Mouse (Mus musculus): ENCODE results near the gene Kif5a. TPM values are rescaled to one million over a fixed set of nuclear protein-coding genes. Genes with fewer than 3 reads are reported as not detected.
A peak's percentile ranks its signal among the peaks of the same experiment; 100 is the strongest.

Gene Kif5a
- polyA plus RNA-seq, 1 experiment from 2014 or later, result 0.76 TPM

DNA sequence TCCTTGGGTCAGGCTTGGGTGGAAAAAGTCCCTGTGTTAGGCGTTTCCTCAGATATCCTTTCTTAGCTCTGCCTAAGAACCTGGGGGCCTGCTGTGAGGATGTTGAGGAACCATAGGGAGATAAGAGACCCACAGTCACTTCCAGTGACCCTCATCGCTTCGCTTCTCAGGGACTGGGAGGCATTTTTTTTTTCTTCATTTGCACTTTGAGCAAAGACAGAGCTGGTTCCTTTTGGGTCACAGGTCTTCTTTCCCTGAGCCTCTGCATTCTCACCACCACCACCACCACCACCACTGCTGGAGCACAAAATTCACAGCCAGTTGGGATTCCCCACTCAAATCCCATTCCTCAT is 82.5 kb downstream of the Kif5a start:
- no peak for ATAC-seq (ENCODE audit: low FRiP score, low TSS enrichment)
- H3K36me3 ChIP-seq (ENCODE audit: insufficient read depth, low read length), result 0 out of 2 replicates have a peak, but pooled peaks cover 2% of the 10 kb centered on the region
- H3K27me3 ChIP-seq (ENCODE audit: insufficient read depth, low read length), result peaks cover 49% of the 10 kb centered on the region
- no peak overlapping the region for H3K27ac ChIP-seq (ENCODE audit: low read length)
- WGBS, result 47% methylated on average over 3 of the region's 3 CpGs
- no peak overlapping the region; the same call in 1 of the 2 replicates for H3K4me2 ChIP-seq (replicated peaks; ENCODE audit: low read depth, low read length)
- no peak overlapping the region for H3K4me3 ChIP-seq (ENCODE audit: low read length)
- peaks cover 37% of the 10 kb centered on the region for H3K4me1 ChIP-seq (ENCODE audit: insufficient read depth, low read length)
- no peak overlapping the region for H3K9ac ChIP-seq (replicated peaks; ENCODE audit: low read length)
- no peaks in the 10 kb centered on the region for H3K9me3 ChIP-seq (ENCODE audit: low read length)

- no peak for ATAC-seq (ENCODE audit: low FRiP score, low TSS enrichment)
- 0 out of 2 replicates have a peak, but pooled peaks cover 2% of the 10 kb centered on the region for H3K36me3 ChIP-seq (ENCODE audit: insufficient read depth, low read length)
These were observed 83.1 kb downstream of the Kif5a start, which contains the start of gene Slc26a10 for GRCm38 (mm10) chr10:127179871-127180694. Gene Slc26a10 (minus strand): TSS chr10:127180645.

GRCm38 (mm10) chr10:127178286-127179027 is 84.7 kb downstream of the Kif5a start:
- Histone ChIP-seq H3K27ac (ENCODE audit: low read length) (no peak overlapping the region), H3K4me3 (ENCODE audit: low read length) (peak overlapping the region; percentile 39), H3K36me3 (ENCODE audit: insufficient read depth, low read length) (0 out of 2 replicates have a peak, but pooled peaks cover 2% of the 10 kb centered on the region), H3K4me1 (ENCODE audit: insufficient read depth, low read length) (peaks cover 37% of the 10 kb centered on the region), H3K4me2 (replicated peaks; ENCODE audit: low read depth, low read length) (peak overlapping the region; percentile 60), H3K9me3 (ENCODE audit: low read length) (no peaks in the 10 kb centered on the region), H3K27me3 (ENCODE audit: insufficient read depth, low read length) (peaks cover 49% of the 10 kb centered on the region), H3K9ac (replicated peaks; ENCODE audit: low read length) (no peak overlapping the region)
- 3% methylated on average over 41 of the region's 41 CpGs for WGBS
- 0 out of 2 replicates have a peak, but pooled peaks have one; percentile 3 for ATAC-seq (ENCODE audit: low FRiP score, low TSS enrichment)

More at GRCm38 (mm10) chr10:127179871-127180694, 83.1 kb downstream of the Kif5a start, which contains the start of gene Slc26a10:
- WGBS, result 1% methylated on average over 34 of the region's 34 CpGs
- Histone ChIP-seq H3K9ac (replicated peaks; ENCODE audit: low read length) (peak within 1 kb of the TSS; percentile 34; the same call in 1 of the 2 replicates), H3K9me3 (ENCODE audit: low read length) (no peaks in the 10 kb centered on the region), H3K4me3 (ENCODE audit: low read length) (peak within 1 kb of the TSS; percentile 33), H3K27me3 (ENCODE audit: insufficient read depth, low read length) (peaks cover 49% of the 10 kb centered on the region), H3K27ac (ENCODE audit: low read length) (no peak within 1 kb of the TSS), H3K4me2 (replicated peaks; ENCODE audit: low read depth, low read length) (peak within 1 kb of the TSS; percentile 52), H3K4me1 (ENCODE audit: insufficient read depth, low read length) (peaks cover 37% of the 10 kb centered on the region)

GRCm38 (mm10) chr10:127177719-127178118 is 85.4 kb downstream of the Kif5a start:
- H3K4me1 ChIP-seq (ENCODE audit: insufficient read depth, low read length), result peaks cover 37% of the 10 kb centered on the region
- peak overlapping the region; percentile 39 for H3K4me3 ChIP-seq (ENCODE audit: low read length)
- H3K27me3 ChIP-seq (ENCODE audit: insufficient read depth, low read length), result peaks cover 46% of the 10 kb centered on the region
- H3K4me2 ChIP-seq (replicated peaks; ENCODE audit: low read depth, low read length), result peak overlapping the region; percentile 60
- peak; percentile 60 for ATAC-seq (ENCODE audit: low FRiP score, low TSS enrichment)
- H3K27ac ChIP-seq (ENCODE audit: low read length), result no peak overlapping the region
- no peaks in the 10 kb centered on the region for H3K9me3 ChIP-seq (ENCODE audit: low read length)
- H3K36me3 ChIP-seq (ENCODE audit: insufficient read depth, low read length), result no peaks in the 10 kb centered on the region
- WGBS, result 2% methylated on average over 23 of the region's 23 CpGs
- H3K9ac ChIP-seq (replicated peaks; ENCODE audit: low read length), result no peak overlapping the region

DNA sequence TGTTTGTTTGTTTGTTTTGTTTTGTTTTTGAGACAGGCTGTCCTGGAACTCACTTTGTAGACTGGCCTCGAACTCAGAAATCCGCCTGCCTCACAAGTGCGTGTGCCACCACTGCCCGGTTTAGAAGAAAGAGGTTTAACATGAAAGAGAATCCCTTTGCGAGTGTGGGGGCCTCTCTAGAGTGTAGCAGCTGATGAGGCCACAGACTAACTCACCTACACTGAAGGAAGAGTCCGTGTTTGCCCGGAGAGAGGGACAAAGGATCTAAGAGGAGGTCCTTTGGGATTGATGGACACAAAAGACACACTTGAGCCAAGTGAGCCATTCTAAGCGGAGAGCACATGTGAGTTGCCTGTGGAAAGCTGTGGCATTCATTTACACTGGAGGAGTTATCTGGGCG is 85.9 kb downstream of the Kif5a start:
- H3K4me1 ChIP-seq (ENCODE audit: insufficient read depth, low read length), result peaks cover 37% of the 10 kb centered on the region
- H3K9me3 ChIP-seq (ENCODE audit: low read length), result no peaks in the 10 kb centered on the region
- peaks cover 46% of the 10 kb centered on the region for H3K27me3 ChIP-seq (ENCODE audit: insufficient read depth, low read length)
- no peak overlapping the region for H3K27ac ChIP-seq (ENCODE audit: low read length)
- peak overlapping the region; percentile 39; the same call in 1 of the 2 replicates for H3K4me3 ChIP-seq (ENCODE audit: low read length)
- ATAC-seq (ENCODE audit: low FRiP score, low TSS enrichment), result no peak
- WGBS, result 24% methylated on average over 9 of the region's 9 CpGs
- no peaks in the 10 kb centered on the region for H3K36me3 ChIP-seq (ENCODE audit: insufficient read depth, low read length)
- H3K4me2 ChIP-seq (replicated peaks; ENCODE audit: low read depth, low read length), result peak overlapping the region; percentile 60
- no peak overlapping the region for H3K9ac ChIP-seq (replicated peaks; ENCODE audit: low read length)

GRCm38 (mm10) chr10:127176756-127177155 is 86.4 kb downstream of the Kif5a start:
- Histone ChIP-seq H3K27me3 (ENCODE audit: insufficient read depth, low read length) (peaks cover 50% of the 10 kb centered on the region), H3K4me1 (ENCODE audit: insufficient read depth, low read length) (peaks cover 37% of the 10 kb centered on the region), H3K9me3 (ENCODE audit: low read length) (no peaks in the 10 kb centered on the region), H3K4me3 (ENCODE audit: low read length) (peak overlapping the region; percentile 16), H3K4me2 (replicated peaks; ENCODE audit: low read depth, low read length) (peak overlapping the region; percentile 60), H3K9ac (replicated peaks; ENCODE audit: low read length) (no peak overlapping the region; the same call in 1 of the 2 replicates), H3K36me3 (ENCODE audit: insufficient read depth, low read length) (no peaks in the 10 kb centered on the region), H3K27ac (ENCODE audit: low read length) (no peak overlapping the region)
- WGBS, result 3% methylated on average over 6 of the region's 7 CpGs
- ATAC-seq (ENCODE audit: low FRiP score, low TSS enrichment), result no peak

DNA sequence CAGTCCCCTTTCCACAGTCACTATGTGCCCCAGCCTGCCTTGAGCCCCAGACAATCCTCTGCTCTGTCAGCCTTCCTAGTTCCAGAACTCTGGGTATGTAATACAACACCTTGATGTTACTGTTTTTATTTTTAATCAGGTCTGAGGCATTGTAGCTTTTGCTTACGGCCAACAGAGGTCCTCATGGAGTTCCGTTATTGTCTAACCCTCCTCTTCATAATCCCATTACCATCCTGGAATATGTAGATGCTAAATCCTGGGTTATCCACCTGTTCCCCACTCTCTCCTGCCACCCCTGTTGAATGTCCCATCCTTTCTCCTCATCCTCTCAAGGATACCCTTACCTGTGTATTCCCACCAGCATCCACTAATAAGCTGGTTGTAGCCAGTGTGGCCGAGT is 86.9 kb downstream of the Kif5a start:
- peaks cover 37% of the 10 kb centered on the region for H3K4me1 ChIP-seq (ENCODE audit: insufficient read depth, low read length)
- peak overlapping the region; percentile 16; the same call in 1 of the 2 replicates for H3K4me3 ChIP-seq (ENCODE audit: low read length)
- H3K27ac ChIP-seq (ENCODE audit: low read length), result no peak overlapping the region
- no peak overlapping the region; the same call in 1 of the 2 replicates for H3K9ac ChIP-seq (replicated peaks; ENCODE audit: low read length)
- no peaks in the 10 kb centered on the region for H3K36me3 ChIP-seq (ENCODE audit: insufficient read depth, low read length)
- H3K9me3 ChIP-seq (ENCODE audit: low read length), result no peaks in the 10 kb centered on the region
- 40% methylated on average over 3 of the region's 3 CpGs for WGBS
- H3K4me2 ChIP-seq (replicated peaks; ENCODE audit: low read depth, low read length), result no peak overlapping the region
- no peak for ATAC-seq (ENCODE audit: low FRiP score, low TSS enrichment)
- H3K27me3 ChIP-seq (ENCODE audit: insufficient read depth, low read length), result peaks cover 49% of the 10 kb centered on the region

Other genes starting within 250 kb of the Kif5a start
- gene Tsfm, start 232.5 kb downstream of the Kif5a start, polyA plus RNA-seq (2015; fragmentation: Nextera tagmentation; extraction: Ambion mirVana), result 102 and 103 TPM in 2 replicates
- 52.8 and 58.2 TPM in 2 replicates for gene Mettl1, start 221.9 kb downstream of the Kif5a start, polyA plus RNA-seq (2015; fragmentation: Nextera tagmentation; extraction: Ambion mirVana)
- gene Eef1akmt3, start 221.8 kb downstream of the Kif5a start, polyA plus RNA-seq (2015; fragmentation: Nextera tagmentation; extraction: Ambion mirVana), result 0.76 and 0.94 TPM in 2 replicates
- 32.6 and 53.8 TPM in 2 replicates for gene Cyp27b1, start 215.1 kb downstream of the Kif5a start, polyA plus RNA-seq (2015; fragmentation: Nextera tagmentation; extraction: Ambion mirVana)
- gene March9, start 203.2 kb downstream of the Kif5a start, polyA plus RNA-seq (2015; fragmentation: Nextera tagmentation; extraction: Ambion mirVana), result 1.2 and 1.4 TPM in 2 replicates
- 1,871 and 1,917 TPM in 2 replicates for gene Cdk4, start 199.8 kb downstream of the Kif5a start, polyA plus RNA-seq (2015; fragmentation: Nextera tagmentation; extraction: Ambion mirVana)
- 205 and 208 TPM in 2 replicates for gene Tspan31, start 193.1 kb downstream of the Kif5a start, polyA plus RNA-seq (2015; fragmentation: Nextera tagmentation; extraction: Ambion mirVana)
- 0.04 and 0.09 TPM in 2 replicates for gene Agap2, start 188.1 kb downstream of the Kif5a start, polyA plus RNA-seq (2015; fragmentation: Nextera tagmentation; extraction: Ambion mirVana)
- gene Os9, start 142.2 kb downstream of the Kif5a start, polyA plus RNA-seq (2015; fragmentation: Nextera tagmentation; extraction: Ambion mirVana), result 106 and 110 TPM in 2 replicates
- 7.2 and 10.1 TPM in 2 replicates for gene B4galnt1, start 98.1 kb downstream of the Kif5a start, polyA plus RNA-seq (2015; fragmentation: Nextera tagmentation; extraction: Ambion mirVana)
- gene Slc26a10, start 82.7 kb downstream of the Kif5a start, polyA plus RNA-seq (2015; fragmentation: Nextera tagmentation; extraction: Ambion mirVana), result 2.7 and 4.4 TPM in 2 replicates
- gene Arhgef25, start 73.3 kb downstream of the Kif5a start, polyA plus RNA-seq (2015; fragmentation: Nextera tagmentation; extraction: Ambion mirVana), result 47.8 and 53.8 TPM in 2 replicates
- gene Dtx3, start 67.6 kb downstream of the Kif5a start, polyA plus RNA-seq (2015; fragmentation: Nextera tagmentation; extraction: Ambion mirVana), result 115 and 125 TPM in 2 replicates
- 50.9 and 52.2 TPM in 2 replicates for gene Pip4k2c, start 51.8 kb downstream of the Kif5a start, polyA plus RNA-seq (2015; fragmentation: Nextera tagmentation; extraction: Ambion mirVana)
- gene Dctn2, start 3.0 kb upstream of the Kif5a start, polyA plus RNA-seq (2015; fragmentation: Nextera tagmentation; extraction: Ambion mirVana), result 206 and 212 TPM in 2 replicates
- gene Mbd6, start 25.7 kb upstream of the Kif5a start, polyA plus RNA-seq (2015; fragmentation: Nextera tagmentation; extraction: Ambion mirVana), result 13.3 and 14.8 TPM in 2 replicates
- gene Mars, start 48.4 kb upstream of the Kif5a start, polyA plus RNA-seq (2015; fragmentation: Nextera tagmentation; extraction: Ambion mirVana), result 115 and 123 TPM in 2 replicates
- 2.5 and 2.6 TPM in 2 replicates for gene Arhgap9, start 58.6 kb upstream of the Kif5a start, polyA plus RNA-seq (2015; fragmentation: Nextera tagmentation; extraction: Ambion mirVana)
- gene Gli1, start 78.6 kb upstream of the Kif5a start, polyA plus RNA-seq (2015; fragmentation: Nextera tagmentation; extraction: Ambion mirVana), result 7.5 and 9.5 TPM in 2 replicates
- 0.08 TPM in 1 of 2 replicates, not detected in the other for gene Inhbe, start 91.1 kb upstream of the Kif5a start, polyA plus RNA-seq (2015; fragmentation: Nextera tagmentation; extraction: Ambion mirVana)
- gene Inhbc, start 107.1 kb upstream of the Kif5a start, polyA plus RNA-seq (2015; fragmentation: Nextera tagmentation; extraction: Ambion mirVana), result 0.09 and 0.24 TPM in 2 replicates
- gene R3hdm2, start 117.0 kb upstream of the Kif5a start, polyA plus RNA-seq (2015; fragmentation: Nextera tagmentation; extraction: Ambion mirVana), result 28.1 and 29.0 TPM in 2 replicates
- gene Stac3, start 238.3 kb upstream of the Kif5a start, polyA plus RNA-seq (2015; fragmentation: Nextera tagmentation; extraction: Ambion mirVana), result 0.85 and 1.9 TPM in 2 replicates

Measured in kidney, embryonic 16.5 days (tissue).